Mouse (Mus musculus): ENCODE data around the gene Mrnip. TPM values are rescaled to one million over a fixed set of nuclear protein-coding genes. Genes with fewer than 3 reads are reported as not detected.

Gene Mrnip
- polyA plus RNA-seq, 1 experiment from 2014 or later: 17.6 TPM

DNA sequence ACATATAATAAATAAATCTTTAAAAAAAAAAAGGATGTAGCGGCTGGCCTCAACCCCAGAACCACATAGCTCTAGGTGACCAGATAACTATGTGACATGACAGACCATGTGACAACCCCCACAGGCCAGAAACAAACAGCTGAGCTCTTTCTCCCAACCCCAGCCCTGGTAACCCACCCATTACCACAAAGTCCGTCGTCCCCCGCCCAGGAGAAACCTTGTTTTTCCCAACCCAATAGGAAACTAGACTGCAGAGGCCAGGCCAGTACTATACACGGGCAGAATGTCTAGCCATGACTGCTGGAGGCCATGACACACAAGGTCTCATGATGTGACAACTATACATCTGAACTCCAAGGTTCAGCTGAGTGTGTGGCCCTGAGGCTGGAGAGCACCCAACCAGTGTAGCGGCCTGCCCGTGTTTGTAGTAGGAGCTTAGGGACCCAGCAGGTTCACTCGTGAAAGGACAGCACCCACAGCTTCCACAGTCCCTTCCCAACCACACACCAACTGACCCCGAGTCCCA, 29.1 kb downstream of the Mrnip start:
- H3K27me3 ChIP-seq (ENCODE audit: control insufficient read depth, insufficient read depth, low read length): no peaks in the 10 kb centered on the region
- peaks cover 69% of the 10 kb centered on the region for H3K36me3 ChIP-seq (ENCODE audit: control insufficient read depth, insufficient read depth, low read length)
- no peak overlapping the region for H3K9ac ChIP-seq (ENCODE audit: low read depth, low read length)
- H3K4me2 ChIP-seq: no peak overlapping the region
- no peaks in the 10 kb centered on the region for H3K9me3 ChIP-seq (replicated peaks; ENCODE audit: control insufficient read depth, low read length)
- 92% methylated on average over 9 of the region's 9 CpGs for WGBS (ENCODE audit: insufficient replicate concordance)
- no peaks in the 10 kb centered on the region for H3K4me1 ChIP-seq (ENCODE audit: control insufficient read depth, insufficient read depth, low read length)
- H3K4me3 ChIP-seq (ENCODE audit: low read depth, low read length): no peak overlapping the region
- H3K27ac ChIP-seq (ENCODE audit: low read depth, low read length): no peak overlapping the region
- no peak for ATAC-seq (replicated peaks; ENCODE audit: insufficient number of reproducible peaks, low FRiP score, low TSS enrichment)

DNA sequence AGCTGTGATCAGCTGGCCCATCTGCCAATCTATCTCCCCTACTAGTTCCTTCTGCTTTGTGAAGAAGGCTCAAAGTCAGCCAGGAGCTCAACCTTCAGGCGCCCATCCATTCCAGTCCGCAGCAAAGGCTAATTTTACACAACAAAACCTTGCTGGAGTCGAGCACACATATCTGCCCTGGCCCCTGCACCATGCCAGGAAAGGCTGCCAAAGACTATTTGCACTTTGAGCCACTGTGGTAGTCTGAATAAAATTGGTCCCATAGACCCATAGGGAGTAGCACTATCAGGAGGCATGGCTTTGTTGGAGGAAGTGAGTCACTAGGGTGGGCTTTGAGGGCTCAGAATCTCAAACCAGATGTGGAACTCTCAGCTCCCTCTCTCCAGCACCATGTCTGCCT, 31.2 kb downstream of the Mrnip start:
- Histone ChIP-seq H3K27ac (ENCODE audit: low read depth, low read length) (no peak overlapping the region), H3K9ac (ENCODE audit: low read depth, low read length) (no peak overlapping the region), H3K27me3 (ENCODE audit: control insufficient read depth, insufficient read depth, low read length) (no peaks in the 10 kb centered on the region), H3K36me3 (ENCODE audit: control insufficient read depth, insufficient read depth, low read length) (peaks cover 53% of the 10 kb centered on the region), H3K4me3 (ENCODE audit: low read depth, low read length) (no peak overlapping the region), H3K4me1 (ENCODE audit: control insufficient read depth, insufficient read depth, low read length) (peaks cover 5% of the 10 kb centered on the region), H3K9me3 (replicated peaks; ENCODE audit: control insufficient read depth, low read length) (no peaks in the 10 kb centered on the region), H3K4me2 (no peak overlapping the region)
- ATAC-seq (replicated peaks; ENCODE audit: insufficient number of reproducible peaks, low FRiP score, low TSS enrichment): no peak
- 88% methylated on average over 3 of the region's 3 CpGs for WGBS (ENCODE audit: insufficient replicate concordance)

DNA sequence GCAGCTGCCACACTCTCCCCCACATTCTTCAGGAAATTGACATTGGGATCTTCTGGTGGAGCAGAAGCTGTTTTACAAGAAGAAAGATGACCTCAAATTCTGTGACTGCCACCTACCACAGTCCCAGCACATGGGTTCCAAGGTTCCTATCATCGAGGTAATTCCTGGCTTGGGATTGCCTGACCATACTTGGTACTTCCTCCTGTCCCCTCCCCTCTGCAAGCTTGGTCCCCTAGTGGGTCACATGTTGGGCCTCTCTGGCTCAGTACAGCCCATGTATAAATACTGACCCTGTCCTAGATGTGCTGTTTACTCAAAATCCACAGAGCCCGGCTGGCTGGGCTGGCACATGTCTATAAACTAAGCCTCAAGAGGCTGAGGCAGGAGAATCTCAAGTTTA, 31.8 kb downstream of the Mrnip start:
- Histone ChIP-seq H3K4me1 (ENCODE audit: control insufficient read depth, insufficient read depth, low read length) (peaks cover 7% of the 10 kb centered on the region), H3K4me2 (no peak overlapping the region), H3K4me3 (ENCODE audit: low read depth, low read length) (no peak overlapping the region), H3K27ac (ENCODE audit: low read depth, low read length) (no peak overlapping the region), H3K9me3 (replicated peaks; ENCODE audit: control insufficient read depth, low read length) (no peaks in the 10 kb centered on the region), H3K9ac (ENCODE audit: low read depth, low read length) (no peak overlapping the region), H3K27me3 (ENCODE audit: control insufficient read depth, insufficient read depth, low read length) (no peaks in the 10 kb centered on the region), H3K36me3 (ENCODE audit: control insufficient read depth, insufficient read depth, low read length) (peaks cover 48% of the 10 kb centered on the region)
- WGBS (ENCODE audit: insufficient replicate concordance): 83% methylated on average over 2 of the region's 2 CpGs
- no peak for ATAC-seq (replicated peaks; ENCODE audit: insufficient number of reproducible peaks, low FRiP score, low TSS enrichment)

DNA sequence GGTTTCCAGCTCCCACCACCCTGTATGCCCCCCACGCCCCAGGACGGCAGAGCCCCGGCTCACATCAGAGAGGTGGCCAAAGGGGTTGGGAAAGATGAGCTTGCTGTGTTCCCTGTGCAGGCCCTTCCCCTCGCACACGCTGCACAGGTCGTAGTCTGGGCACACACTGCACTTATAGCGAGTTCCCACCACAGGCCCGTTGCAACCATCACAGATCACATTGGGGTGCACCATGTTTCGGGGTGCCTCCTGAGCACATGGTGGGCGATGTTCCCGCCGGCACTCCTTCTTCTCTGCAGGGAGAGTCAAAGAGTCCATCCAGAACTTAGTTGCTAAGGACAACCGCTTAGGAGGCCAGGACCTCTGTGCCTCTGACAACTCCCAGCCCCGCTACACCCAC, 33.1 kb downstream of the Mrnip start:
- Histone ChIP-seq H3K4me2 (no peak overlapping the region), H3K9me3 (replicated peaks; ENCODE audit: control insufficient read depth, low read length) (no peaks in the 10 kb centered on the region), H3K27ac (ENCODE audit: low read depth, low read length) (no peak overlapping the region), H3K4me1 (ENCODE audit: control insufficient read depth, insufficient read depth, low read length) (peaks cover 10% of the 10 kb centered on the region), H3K9ac (ENCODE audit: low read depth, low read length) (no peak overlapping the region), H3K4me3 (ENCODE audit: low read depth, low read length) (no peak overlapping the region), H3K27me3 (ENCODE audit: control insufficient read depth, insufficient read depth, low read length) (no peaks in the 10 kb centered on the region), H3K36me3 (ENCODE audit: control insufficient read depth, insufficient read depth, low read length) (peaks cover 36% of the 10 kb centered on the region)
- 94% methylated on average over 14 of the region's 14 CpGs for WGBS (ENCODE audit: insufficient replicate concordance)
- ATAC-seq (replicated peaks; ENCODE audit: insufficient number of reproducible peaks, low FRiP score, low TSS enrichment): no peak

DNA sequence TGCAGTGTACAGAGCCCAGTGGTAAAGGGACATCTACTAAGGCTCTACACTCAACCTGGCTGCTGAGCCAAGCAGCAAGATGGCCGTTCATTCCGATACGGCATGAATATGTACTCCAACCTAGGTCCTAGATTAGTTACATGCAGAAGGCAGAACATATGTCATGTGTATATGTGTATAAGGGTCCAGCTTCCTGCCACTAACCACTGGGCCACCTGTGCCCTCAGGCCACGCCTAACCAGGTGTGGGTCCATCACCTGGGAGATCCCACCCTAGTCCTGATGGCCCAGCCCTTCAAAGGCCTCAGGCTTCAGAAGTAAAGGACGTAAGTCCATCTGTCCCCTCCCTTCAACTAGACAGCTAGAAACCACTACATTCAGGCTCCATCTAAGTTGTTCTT, 33.8 kb downstream of the Mrnip start:
- H3K27ac ChIP-seq (ENCODE audit: low read depth, low read length): no peak overlapping the region
- H3K9me3 ChIP-seq (replicated peaks; ENCODE audit: control insufficient read depth, low read length): no peaks in the 10 kb centered on the region
- H3K27me3 ChIP-seq (ENCODE audit: control insufficient read depth, insufficient read depth, low read length): no peaks in the 10 kb centered on the region
- H3K4me3 ChIP-seq (ENCODE audit: low read depth, low read length): no peak overlapping the region
- ATAC-seq (replicated peaks; ENCODE audit: insufficient number of reproducible peaks, low FRiP score, low TSS enrichment): no peak
- peaks cover 17% of the 10 kb centered on the region for H3K4me1 ChIP-seq (ENCODE audit: control insufficient read depth, insufficient read depth, low read length)
- 94% methylated on average over 5 of the region's 5 CpGs for WGBS (ENCODE audit: insufficient replicate concordance)
- peaks cover 30% of the 10 kb centered on the region for H3K36me3 ChIP-seq (ENCODE audit: control insufficient read depth, insufficient read depth, low read length)
- no peak overlapping the region for H3K4me2 ChIP-seq
- H3K9ac ChIP-seq (ENCODE audit: low read depth, low read length): no peak overlapping the region

DNA sequence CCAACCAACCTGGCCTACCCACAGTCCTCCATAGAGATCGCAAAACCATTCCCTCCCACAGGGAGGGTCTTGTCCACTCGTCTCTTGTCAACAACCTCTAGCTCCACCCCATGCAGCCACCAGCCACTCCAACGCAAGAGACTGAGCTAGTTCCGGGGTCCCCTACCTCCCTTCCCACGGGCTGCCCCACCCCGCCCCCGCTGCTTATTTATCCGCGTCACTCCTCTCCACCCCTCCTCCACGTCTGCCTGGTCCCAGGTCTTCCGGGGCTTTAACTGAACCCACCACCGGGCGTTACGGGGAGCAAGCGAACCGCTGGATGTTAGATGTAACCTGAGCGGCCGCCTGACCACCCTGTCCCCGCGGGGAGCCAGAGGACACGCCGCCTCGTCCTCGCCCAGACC, 35.9 kb downstream of the Mrnip start:
- peaks cover 21% of the 10 kb centered on the region for H3K36me3 ChIP-seq (ENCODE audit: control insufficient read depth, insufficient read depth, low read length)
- peak overlapping the region; percentile 62 for H3K4me2 ChIP-seq
- no peaks in the 10 kb centered on the region for H3K9me3 ChIP-seq (replicated peaks; ENCODE audit: control insufficient read depth, low read length)
- ATAC-seq (replicated peaks; ENCODE audit: insufficient number of reproducible peaks, low FRiP score, low TSS enrichment): peak; percentile 90
- under 1% methylated on average over 24 of the region's 24 CpGs for WGBS (ENCODE audit: insufficient replicate concordance)
- peak overlapping the region; percentile 92 for H3K9ac ChIP-seq (ENCODE audit: low read depth, low read length)
- peak overlapping the region; percentile 80 for H3K4me3 ChIP-seq (ENCODE audit: low read depth, low read length)
- H3K27me3 ChIP-seq (ENCODE audit: control insufficient read depth, insufficient read depth, low read length): no peaks in the 10 kb centered on the region
- peaks cover 24% of the 10 kb centered on the region for H3K4me1 ChIP-seq (ENCODE audit: control insufficient read depth, insufficient read depth, low read length)
- H3K27ac ChIP-seq (ENCODE audit: low read depth, low read length): peak overlapping the region; percentile 97

DNA sequence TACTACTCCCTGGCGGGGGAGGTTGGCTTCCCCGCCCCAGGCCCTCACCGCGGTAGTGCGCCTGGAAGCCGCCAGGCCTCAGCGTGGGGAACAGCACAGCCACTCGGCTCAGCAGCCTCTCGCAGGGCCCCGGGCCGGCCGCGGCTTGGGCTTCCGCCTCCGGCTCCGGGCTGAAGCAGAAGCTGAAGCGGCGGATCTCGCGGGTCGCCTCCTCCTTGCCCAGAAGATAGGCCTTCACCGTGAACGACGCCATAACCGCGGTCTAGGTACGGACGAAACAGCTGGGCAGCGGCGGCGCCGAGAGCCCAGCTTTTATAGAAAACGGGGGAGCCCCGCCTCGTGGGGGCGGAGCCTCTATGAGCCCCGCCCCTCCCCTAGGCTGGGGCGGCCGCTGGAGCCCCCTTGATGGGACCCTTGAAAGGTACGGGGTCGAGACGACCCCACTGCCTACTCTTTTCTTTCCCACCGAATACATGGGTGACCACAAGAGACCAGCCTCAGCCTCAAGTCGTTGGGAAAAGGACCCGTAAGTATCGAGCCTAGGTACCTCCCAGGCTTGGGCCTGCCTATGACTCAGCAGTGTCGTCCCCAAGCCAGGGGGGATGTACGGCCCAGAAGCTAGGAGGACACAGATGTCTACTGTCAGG, 36.4 kb downstream of the Mrnip start, which contains the start of the genes Sqstm1 and Mgat4b:
Sqstm1 (minus strand) TSS at position 323 of the 647 bp plus-strand sequence.
Mgat4b (plus strand) TSS at position 386 of the 647 bp plus-strand sequence.
- under 1% methylated on average over 48 of the region's 48 CpGs for WGBS (ENCODE audit: insufficient replicate concordance)
- peak within 1 kb of the TSS; percentile 92 for H3K9ac ChIP-seq (ENCODE audit: low read depth, low read length)
- H3K4me1 ChIP-seq (ENCODE audit: control insufficient read depth, insufficient read depth, low read length): peaks cover 27% of the 10 kb centered on the region
- peak within 1 kb of the TSS; percentile 80 for H3K4me3 ChIP-seq (ENCODE audit: low read depth, low read length)
- H3K9me3 ChIP-seq (replicated peaks; ENCODE audit: control insufficient read depth, low read length): no peaks in the 10 kb centered on the region
- peak within 1 kb of the TSS; percentile 62 for H3K4me2 ChIP-seq
- peak; percentile 61 for ATAC-seq (replicated peaks; ENCODE audit: insufficient number of reproducible peaks, low FRiP score, low TSS enrichment)
- H3K27me3 ChIP-seq (ENCODE audit: control insufficient read depth, insufficient read depth, low read length): no peaks in the 10 kb centered on the region
- peak within 1 kb of the TSS; percentile 97 for H3K27ac ChIP-seq (ENCODE audit: low read depth, low read length)
- peaks cover 16% of the 10 kb centered on the region for H3K36me3 ChIP-seq (ENCODE audit: control insufficient read depth, insufficient read depth, low read length)

DNA sequence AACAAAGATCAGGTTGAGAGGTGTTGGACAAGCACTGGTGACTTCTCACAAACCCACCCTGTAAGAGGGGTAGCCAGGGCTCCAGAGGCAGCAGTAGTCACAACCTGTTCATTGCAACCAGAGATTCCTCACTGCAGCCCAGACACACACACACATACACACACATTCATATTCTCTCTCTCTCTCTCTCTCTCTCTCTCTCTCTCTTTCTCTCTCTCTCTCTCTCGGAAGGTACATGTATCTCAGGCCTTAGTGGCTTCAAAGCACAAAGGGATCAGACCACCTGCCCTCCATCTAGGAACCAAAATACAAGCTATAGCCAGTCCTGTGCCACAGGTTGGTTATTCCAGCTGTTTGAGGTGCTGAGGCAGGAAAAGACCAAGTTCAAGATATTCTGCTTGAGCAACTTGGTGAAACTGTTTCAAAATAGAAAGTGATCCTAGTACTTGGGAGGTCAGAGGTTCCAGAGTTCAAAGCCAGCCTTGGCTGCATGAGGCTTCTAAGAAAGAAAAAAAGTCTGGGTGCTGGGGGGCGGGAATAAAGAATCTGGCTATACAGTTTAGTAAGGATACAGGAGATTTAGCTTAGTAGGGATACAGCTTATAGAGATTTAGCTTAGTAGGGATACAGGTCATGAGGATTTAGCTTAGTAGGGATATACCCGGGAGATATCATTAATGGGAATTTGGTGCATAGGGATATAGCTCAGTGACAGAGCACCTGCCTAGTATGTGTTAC, 37.2 kb downstream of the Mrnip start:
- Histone ChIP-seq H3K4me2 (peak overlapping the region; percentile 62), H3K36me3 (ENCODE audit: control insufficient read depth, insufficient read depth, low read length) (peaks cover 8% of the 10 kb centered on the region), H3K27ac (ENCODE audit: low read depth, low read length) (peak overlapping the region; percentile 97), H3K27me3 (ENCODE audit: control insufficient read depth, insufficient read depth, low read length) (no peaks in the 10 kb centered on the region), H3K9me3 (replicated peaks; ENCODE audit: control insufficient read depth, low read length) (no peaks in the 10 kb centered on the region), H3K4me3 (ENCODE audit: low read depth, low read length) (peak overlapping the region; percentile 80), H3K9ac (ENCODE audit: low read depth, low read length) (peak overlapping the region; percentile 92), H3K4me1 (ENCODE audit: control insufficient read depth, insufficient read depth, low read length) (peaks cover 34% of the 10 kb centered on the region)
- ATAC-seq (replicated peaks; ENCODE audit: insufficient number of reproducible peaks, low FRiP score, low TSS enrichment): no peak
- 90% methylated on average over 3 of the region's 3 CpGs for WGBS (ENCODE audit: insufficient replicate concordance)
